Comparison of ENCODE assay signal across 9 mouse cellular contexts in the genomic region with DNA sequence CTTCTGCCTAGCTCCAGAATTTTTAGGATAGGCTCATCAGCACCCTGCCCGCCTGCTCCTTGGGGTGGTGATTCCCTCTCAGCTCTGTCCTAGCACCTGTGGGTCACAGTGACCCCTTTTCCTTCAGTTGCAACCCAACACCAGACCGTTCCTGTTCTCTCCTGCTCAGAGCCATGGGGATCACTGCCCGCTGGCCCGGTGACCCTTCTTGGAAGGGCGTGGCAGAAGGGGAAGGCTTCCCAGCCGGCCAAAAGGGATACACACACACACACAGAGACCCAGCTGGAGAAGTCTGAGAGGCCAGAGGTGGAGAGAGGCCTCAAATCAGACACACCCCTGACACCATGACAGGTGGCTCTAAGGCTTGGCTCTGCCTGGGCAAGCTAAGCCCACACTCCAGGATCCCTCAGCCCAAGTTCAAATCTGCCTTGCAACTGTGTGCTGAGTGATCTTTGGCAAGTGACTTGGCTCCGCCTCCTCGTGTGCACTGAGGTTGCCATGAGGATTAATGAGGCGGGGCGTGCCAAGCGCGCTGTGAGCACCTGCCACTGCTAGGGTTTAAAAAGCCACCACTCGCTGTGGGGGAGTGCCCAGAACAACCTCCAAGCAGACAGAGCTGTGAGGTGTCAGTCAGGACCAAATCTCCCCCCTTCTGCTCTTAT. TPM values are rescaled to one million over a fixed set of nuclear protein-coding genes. Genes with fewer than 3 reads are reported as not detected.
DNase-seq lines count a peak whose midpoint lies in the region; ATAC-seq and TF ChIP-seq lines count a peak whose summit lies in the region.
"Had no signal": no experiment of that assay in that cellular context is flagged by ENCODE, and none has a peak within 500 bp of the region (broad histone marks: within the 10 kb centered on the region; RNA-seq: fewer than 3 reads in every experiment).

No protein-coding gene starts in this region.

- ATAC-seq in kidney, postnatal 0 days (replicated peaks; ENCODE audit: low FRiP score, low read depth), result peak; percentile 53

- no peaks in the 10 kb centered on the region for H3K9me3 ChIP-seq in kidney, postnatal 0 days (replicated peaks; ENCODE audit: low read length)

- H3K4me1 ChIP-seq in kidney, postnatal 0 days (replicated peaks; ENCODE audit: insufficient read depth, low read length), result peaks cover 48% of the 10 kb centered on the region

- no peaks in the 10 kb centered on the region for H3K36me3 ChIP-seq in kidney, postnatal 0 days (ENCODE audit: insufficient read depth, low read length)
- no peaks in the 10 kb centered on the region for H3K36me3 ChIP-seq in myocyte (ENCODE audit: control insufficient read depth, insufficient read depth)

- no peak overlapping the region for H3K4me3 ChIP-seq in kidney, postnatal 0 days (replicated peaks; ENCODE audit: low read depth, low read length)
- peak overlapping the region; percentile 5 for H3K4me3 ChIP-seq in myocyte
- H3K4me3 ChIP-seq: left cerebral cortex, adult 2 months had no signal

- H3K79me2 ChIP-seq in myocyte (ENCODE audit: control insufficient read depth, insufficient read depth), result peaks cover 89% of the 10 kb centered on the region

- intact Hi-C loops in gastrocnemius, postnatal 14 days (cut with DNase I; ENCODE audit: low total_unique reads), result no loop called here

- no peak overlapping the region for H3K9ac ChIP-seq in kidney, postnatal 0 days (ENCODE audit: low read depth, low read length)

- DNase-seq in heart, postnatal 4 days, result peak; percentile 50
- DNase-seq in heart, adult 8-10 months (ENCODE audit: low spot score), result no peak
- peak; percentile 84 for DNase-seq in R1 (ENCODE audit: low read depth, low spot score)
- peak; percentile 63 for DNase-seq in gastrocnemius, postnatal 14 days
- peak; percentile 77 for DNase-seq in kidney, postnatal 0 days (ENCODE audit: low spot score)
- DNase-seq in thymus, postnatal 4 days, result peak; percentile 83
- DNase-seq in cerebellum, postnatal 36 days, result no peak

- H3K4me2 ChIP-seq in kidney, postnatal 0 days (ENCODE audit: low read length), result no peak overlapping the region
- H3K4me2 ChIP-seq in myocyte (ENCODE audit: low read depth), result peak overlapping the region; percentile 88

- no peaks in the 10 kb centered on the region for H3K27me3 ChIP-seq in kidney, postnatal 0 days (ENCODE audit: insufficient read depth, low read length)
- H3K27me3 ChIP-seq in myocyte (ENCODE audit: control insufficient read depth, insufficient read depth, insufficient read length), result no peaks in the 10 kb centered on the region

- 24% methylated on average over 13 of the region's 13 CpGs for WGBS in kidney, postnatal 0 days

- peak; percentile 56 for TF ChIP-seq POLR2A in myocyte (IDR thresholded peaks at IDR 0.05; ENCODE audit: insufficient read length, low read depth)

- no peak overlapping the region for H3ac ChIP-seq in myocyte (ENCODE audit: control insufficient read depth, insufficient read length)

- peak overlapping the region; percentile 77; the same call in 1 of the 2 replicates for H3K27ac ChIP-seq in kidney, postnatal 0 days
- H3K27ac ChIP-seq: left cerebral cortex, adult 2 months had no signal

- TF ChIP-seq CTCF in kidney, postnatal 0 days (IDR thresholded peaks at IDR 0.05; ENCODE audit: low read depth), result no peak

TF ChIP-seq in myocyte, 11 proteins besides CTCF, POLR2A, EP300 and RAD21:
- TF ChIP-seq E2F4 (IDR thresholded peaks at IDR 0.05; ENCODE audit: insufficient read depth) (no peak), MYOD1 (IDR thresholded peaks at IDR 0.05; ENCODE audit: control insufficient read depth in 1 of 3, insufficient read length in 2 of 3, low read depth in 2 of 3) (peak in 2 of 3 experiments; percentile 34 to 83), TCF3 (IDR thresholded peaks at IDR 0.05; ENCODE audit: insufficient read length, low read depth) (peak; percentile 63), CEBPB (IDR thresholded peaks at IDR 0.05; ENCODE audit: insufficient read depth, poor library complexity, severe bottlenecking) (no peak), MYOG (IDR thresholded peaks at IDR 0.05; ENCODE audit: control insufficient read depth in 1 of 3, insufficient read depth in 1 of 3, insufficient read length in 2 of 3, low read depth in 2 of 3) (peak; percentile 40 to 88 (median 58)), POLR2AphosphoS2 (IDR thresholded peaks at IDR 0.05; ENCODE audit: insufficient read length, low read depth) (peak; percentile 61), SRF (IDR thresholded peaks at IDR 0.05; ENCODE audit: control insufficient read depth, insufficient read length, low read depth) (peak; percentile 10), TCF12 (IDR thresholded peaks at IDR 0.05; ENCODE audit: insufficient read depth, poor library complexity, severe bottlenecking) (peak; percentile 2)

RNA-seq across cellular contexts. Expression of gene Pmepa1, which starts 11.7 kb away (rescaled TPM):
- 10 to 100 TPM; 53.5 to 57.3 TPM for total RNA-seq in heart, postnatal 4 days (2021)
- total RNA-seq in heart, adult 8-10 months (2022), result 10 to 100 TPM; 24.5 to 31.5 (median 27.0) TPM
- total RNA-seq in gastrocnemius, postnatal 14 days (2021), result 10 to 100 TPM; 11.1 to 12.1 TPM
- polyA plus RNA-seq in kidney, postnatal 0 days (2015; fragmentation: Nextera tagmentation; extraction: Ambion mirVana), result 5.8 and 6.2 TPM in 2 replicates
- polyA plus RNA-seq in myocyte (2012; fragmentation: generic; extraction: Trizol), result 260 TPM

RNA-seq across cellular contexts. Expression of gene Zbp1, which starts 45.9 kb away (rescaled TPM):
- total RNA-seq in heart, postnatal 4 days (2021), result under 1 TPM in 1 of 2 experiments, not detected in 1; 0.14 TPM
- total RNA-seq in heart, adult 8-10 months (2022), result under 1 TPM in 3 of 4 experiments, not detected in 1; 0.31 to 0.52 (median 0.46) TPM
- total RNA-seq in gastrocnemius, postnatal 14 days (2021), result not detected
- polyA plus RNA-seq in kidney, postnatal 0 days (2015; fragmentation: Nextera tagmentation; extraction: Ambion mirVana), result 1.3 and 1.7 TPM in 2 replicates
- polyA plus RNA-seq in myocyte (2012; fragmentation: generic; extraction: Trizol), result 1.1 TPM

Comparison
In these comparisons a context has a peak if more than half of its experiments do, and no peak if none do; other contexts are left out.
1. DNase-seq: peak in heart, postnatal 4 days (single experiment), R1 (single experiment), gastrocnemius, postnatal 14 days (single experiment), kidney, postnatal 0 days (single experiment) and thymus, postnatal 4 days (single experiment); none in heart, adult 8-10 months (single experiment) and cerebellum, postnatal 36 days (0 of 2).